Mouse (Mus musculus) adrenal gland, adult (tissue): ENCODE measurements around the gene Vsig8.

ENCODE experiments used
- DNase-seq, 2 experiments: peaks; one replicate each; pipeline ENCODE4 v3.0.0; 2022 to 2023; ENCODE audit warnings: low spot score in 1 of 2; ENCODE audit not compliant: inconsistent age in 2 of 2

Gene Vsig8

DNA sequence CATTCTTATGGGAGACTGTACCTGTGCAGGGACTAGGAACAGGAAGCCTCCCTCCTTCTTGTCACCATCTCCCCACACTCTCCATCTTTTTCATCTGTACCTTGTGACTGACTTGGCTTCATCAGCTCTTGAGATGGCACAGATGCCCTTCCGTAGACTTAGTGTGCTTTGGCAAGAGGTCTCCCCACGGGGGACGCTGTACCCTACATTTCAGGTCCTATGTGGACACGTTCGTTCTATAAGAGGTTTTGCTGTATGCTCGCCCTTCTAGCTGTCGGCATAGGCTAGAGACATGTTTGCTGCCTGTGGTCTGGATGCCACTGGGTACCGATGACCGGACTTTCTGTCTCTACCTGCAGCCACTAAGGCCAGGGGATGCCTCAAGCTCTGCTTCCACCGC, 28.3 kb upstream of the Vsig8 start:
- DNase-seq, result no peak

DNA sequence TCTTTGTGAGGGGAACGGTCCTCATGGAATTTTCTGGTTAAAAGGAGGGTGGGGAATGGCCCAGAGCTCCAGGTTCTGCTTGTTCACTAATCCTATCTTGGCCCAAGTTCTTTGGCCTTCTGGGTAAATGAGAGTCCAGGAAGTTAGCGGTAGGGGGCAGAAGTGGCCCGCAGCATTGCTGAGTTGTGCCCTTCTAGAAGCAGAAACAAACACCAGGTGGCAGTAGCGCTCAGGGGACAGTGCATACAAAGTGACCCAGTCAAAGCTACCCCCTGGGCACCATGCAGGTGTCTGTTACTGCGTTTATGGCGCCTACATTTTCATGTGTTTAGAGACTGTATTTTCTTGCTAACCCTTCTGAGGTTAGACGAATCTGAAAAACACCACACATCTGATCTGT, 27.0 kb upstream of the Vsig8 start:
- peak; percentile 88 to 97 for DNase-seq

DNA sequence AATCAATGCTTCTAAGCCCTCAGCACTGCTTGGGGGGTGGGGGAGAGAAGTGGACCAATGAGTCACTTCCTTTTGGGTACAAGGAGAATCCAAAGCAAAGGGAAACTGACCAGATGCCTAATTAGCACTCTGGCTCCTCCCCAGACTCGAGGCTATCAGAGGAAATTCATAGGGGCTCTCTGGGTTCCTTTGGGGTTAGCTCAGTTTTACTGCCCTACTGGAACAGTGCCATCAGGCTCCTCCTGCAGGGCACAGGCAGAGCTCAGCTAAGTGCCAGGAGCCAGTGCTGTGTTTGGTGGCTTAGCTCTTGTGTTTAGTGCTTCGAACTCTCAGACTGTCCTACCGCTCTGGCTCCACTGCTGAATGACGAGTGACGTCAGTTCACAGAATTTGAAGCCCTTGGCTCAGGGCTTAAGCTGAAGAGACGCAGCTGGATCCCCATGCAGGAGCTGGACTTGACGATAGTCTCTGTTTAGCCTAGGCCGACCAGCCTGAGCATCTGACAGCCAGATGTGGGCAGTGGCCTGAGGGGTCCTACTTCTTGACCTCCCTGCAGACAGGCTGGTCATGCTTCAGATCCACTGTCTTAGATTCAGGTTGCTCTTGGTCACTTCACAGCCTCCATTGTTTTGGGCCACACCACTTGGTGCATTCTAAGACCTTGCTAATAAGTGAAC, 25.1 kb upstream of the Vsig8 start:
- no peak for DNase-seq

DNA sequence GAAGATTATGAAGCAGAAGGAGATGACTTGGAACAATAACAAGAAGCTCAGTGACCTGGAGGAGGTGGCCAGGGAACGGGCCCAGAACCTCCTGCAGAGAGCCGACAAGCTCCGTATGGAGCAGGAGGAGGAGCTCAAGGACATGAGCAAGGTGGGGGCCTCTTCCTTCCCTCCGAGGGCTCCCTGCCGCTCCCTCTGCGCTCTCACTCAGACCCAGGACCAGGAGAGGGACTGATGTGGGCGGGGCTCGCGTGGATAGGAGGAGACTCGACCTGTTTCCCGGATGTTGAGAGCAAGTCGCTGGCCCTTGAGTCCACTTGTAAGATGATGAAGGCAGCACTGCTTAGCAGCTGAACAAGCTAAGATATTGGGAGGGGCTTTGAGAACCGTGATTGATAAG, 23.2 kb upstream of the Vsig8 start:
- DNase-seq, result peak; percentile 25 to 71

DNA sequence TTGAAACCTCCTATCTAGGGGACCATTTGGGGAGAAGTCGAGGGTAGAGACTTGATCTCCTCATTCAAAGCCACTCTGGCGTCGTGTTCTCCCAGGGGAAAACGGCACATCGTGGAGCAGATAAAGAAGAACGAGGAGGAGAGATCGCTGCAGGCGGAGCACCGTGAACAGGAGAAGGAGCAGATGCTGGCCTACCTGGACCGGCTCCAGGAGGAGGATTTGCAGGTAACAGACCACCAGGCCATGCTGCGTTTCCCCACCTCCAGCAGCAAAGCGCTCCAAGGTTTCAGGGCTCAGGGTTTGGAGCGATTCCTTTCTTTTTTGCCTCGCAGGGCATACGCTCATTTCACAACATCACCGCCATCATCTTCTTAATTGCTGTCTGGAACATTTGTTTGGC, 20.6 kb upstream of the Vsig8 start:
- DNase-seq, result no peak

DNA sequence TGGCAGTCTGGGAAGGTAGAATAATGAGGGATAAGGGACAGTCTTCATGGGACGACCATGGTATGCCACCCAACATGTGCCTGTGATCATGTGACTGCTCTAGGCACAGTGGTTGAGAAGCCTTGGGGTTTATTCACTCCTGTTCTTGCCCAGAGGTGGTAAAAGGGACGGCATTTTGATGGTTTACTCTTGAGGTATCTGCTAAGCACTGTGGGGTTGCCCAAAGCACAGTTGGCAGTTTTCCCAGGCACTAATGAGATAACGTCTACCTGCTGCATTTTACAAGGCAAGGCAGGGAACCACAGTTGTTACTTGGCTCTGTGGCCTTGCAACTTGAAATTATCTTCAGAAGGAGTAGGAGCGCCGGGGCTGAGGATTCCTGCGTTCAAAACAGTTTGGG, 15.9 kb upstream of the Vsig8 start:
- no peak for DNase-seq

DNA sequence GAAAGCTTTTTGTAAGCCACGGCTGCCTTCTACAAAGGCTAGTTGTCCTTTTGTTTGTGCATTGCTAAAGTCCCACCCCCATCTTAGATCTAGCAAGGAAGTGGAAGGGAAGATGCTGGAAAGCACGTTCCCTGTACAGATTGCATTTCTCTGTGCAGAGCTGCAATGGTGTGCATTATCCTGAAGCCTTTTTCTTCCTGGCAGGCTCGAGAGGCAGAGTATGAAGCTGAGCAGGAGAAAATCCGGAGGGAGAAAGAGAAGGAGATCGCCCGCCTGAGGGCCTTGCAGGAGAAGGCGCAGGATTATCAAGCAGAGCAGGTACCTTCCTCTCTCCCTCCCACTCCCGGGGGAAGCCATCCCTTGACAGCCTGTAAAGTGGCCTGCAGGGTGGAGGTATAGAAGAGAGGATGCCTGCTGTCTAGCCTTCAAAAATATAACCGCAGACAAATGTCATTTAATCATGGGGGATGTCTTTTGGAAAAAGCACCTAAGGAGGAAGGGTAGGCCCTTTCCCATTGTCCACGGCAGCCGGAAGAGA, 15.4 kb upstream of the Vsig8 start:
- DNase-seq, result no peak

DNA sequence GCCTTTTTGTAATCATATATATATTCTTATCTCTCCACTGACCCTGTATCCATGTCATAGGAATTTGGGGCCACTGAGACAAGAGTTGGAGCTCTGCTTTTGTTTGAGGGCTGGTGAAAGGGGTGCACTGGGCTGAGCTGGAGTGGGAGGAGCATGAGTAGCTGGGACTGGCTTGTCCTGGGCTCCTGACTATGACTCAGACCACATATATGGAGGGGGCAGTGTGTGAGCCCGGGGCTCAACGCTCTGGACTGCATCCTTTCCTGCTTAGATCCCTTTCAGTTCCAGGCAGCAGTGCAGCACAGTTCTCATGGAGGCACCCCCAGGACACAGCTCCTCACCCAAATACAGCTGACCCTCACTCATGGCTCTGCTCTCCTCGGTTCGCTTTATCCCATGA, 9.7 kb upstream of the Vsig8 start:
- no peak for DNase-seq

DNA sequence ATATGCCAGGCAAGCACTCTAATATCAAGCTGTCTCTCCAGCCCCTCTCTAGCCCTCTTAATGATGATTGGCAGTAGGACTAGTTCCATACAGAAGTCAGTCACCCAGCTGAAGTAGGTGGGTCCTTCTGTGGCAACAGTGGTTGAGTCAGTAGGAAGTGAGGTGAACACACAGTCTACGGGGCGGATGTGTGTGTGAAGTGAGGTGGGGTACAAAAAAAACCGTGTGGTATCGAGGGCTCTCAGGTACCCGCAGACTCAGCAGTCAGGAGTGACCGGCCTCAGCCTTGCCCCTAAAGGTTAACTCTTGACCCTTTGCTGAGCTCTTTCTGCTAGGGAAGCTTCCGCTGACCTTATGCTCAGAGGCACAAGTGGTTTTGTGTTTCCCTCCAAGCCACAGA, 7.2 kb upstream of the Vsig8 start:
- peak in 1 of 2 experiments; percentile 16 for DNase-seq

DNA sequence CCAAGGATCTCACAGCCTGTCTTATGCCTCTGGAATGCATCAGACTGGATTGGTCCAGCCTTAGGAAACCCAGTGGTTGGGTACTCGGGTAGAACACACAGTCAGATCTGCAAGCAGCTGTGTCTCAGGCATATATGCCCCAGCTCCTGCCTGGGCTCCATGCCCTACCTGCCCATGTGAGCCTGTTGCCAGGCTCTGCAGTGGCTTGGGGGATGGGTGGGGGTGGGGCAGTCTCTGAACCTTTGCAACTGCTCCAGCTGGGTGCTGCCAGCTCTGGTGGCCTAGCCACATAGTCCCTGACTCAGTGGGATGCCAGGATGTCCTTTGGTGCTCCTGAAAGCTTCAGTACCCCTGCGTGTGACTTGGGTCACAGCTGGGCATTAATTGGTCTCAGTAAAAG, 6.4 kb upstream of the Vsig8 start:
- DNase-seq, result no peak

DNA sequence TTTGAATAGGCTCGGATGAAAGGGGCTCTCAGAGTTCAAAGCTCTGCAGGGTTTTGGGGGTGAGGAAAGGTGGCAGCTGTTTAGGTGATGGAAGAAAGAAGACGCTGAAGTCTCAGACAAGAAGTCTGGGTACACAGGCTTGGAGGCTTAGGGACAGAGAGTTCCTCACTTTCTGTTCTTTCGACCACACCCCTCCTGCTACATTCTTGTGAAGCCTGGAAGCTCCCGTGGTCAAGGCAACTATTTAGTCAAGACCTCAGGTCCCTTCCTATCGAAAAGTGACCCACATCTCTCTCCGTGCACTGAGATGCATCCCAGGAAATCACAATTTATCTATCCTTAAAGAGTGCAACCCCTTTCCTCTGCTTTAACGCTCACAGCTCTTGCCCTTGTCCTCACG, 6.0 kb upstream of the Vsig8 start:
- no peak for DNase-seq

DNA sequence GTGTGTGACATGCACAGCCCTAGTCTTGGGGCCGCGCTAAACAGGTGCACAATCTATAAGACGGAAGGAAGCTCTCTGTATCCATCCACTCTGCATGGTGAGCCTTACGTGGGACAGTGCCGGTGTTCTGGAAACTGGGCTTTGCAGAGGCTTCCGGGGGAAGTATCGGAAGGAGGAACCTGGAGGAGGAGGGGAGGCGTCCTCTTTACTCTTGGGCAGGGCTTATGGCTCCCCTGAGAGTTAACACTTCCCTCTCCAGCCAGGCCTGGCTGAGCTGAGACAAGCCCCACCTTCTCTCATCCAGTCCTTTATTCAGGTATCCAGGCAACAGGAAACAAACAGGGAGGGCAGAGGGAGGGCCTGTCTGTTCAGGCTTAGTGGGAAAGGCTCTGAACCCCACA, 5.2 kb upstream of the Vsig8 start:
- DNase-seq, result peak; percentile 45 to 75

DNA sequence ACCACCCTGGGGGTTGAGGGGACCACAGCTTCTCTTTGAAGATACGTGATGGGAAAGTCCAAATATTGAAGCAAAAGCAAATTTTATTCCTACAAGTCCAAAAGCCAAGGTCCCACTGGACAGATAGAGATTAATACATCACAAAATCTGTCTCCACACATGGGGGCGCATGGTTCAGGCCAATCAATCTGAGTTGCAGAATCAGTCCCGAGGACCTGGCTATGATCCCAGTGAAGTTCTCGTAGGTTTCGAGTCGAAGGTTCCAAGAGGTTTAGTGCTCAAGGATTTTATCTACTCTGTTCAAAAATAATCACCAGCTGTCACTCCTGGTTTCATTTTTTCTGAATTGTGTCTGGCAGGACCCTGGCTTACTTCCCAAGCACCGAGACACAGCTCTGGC, 4.7 kb upstream of the Vsig8 start:
- DNase-seq, result peak in 1 of 2 experiments; percentile 64

DNA sequence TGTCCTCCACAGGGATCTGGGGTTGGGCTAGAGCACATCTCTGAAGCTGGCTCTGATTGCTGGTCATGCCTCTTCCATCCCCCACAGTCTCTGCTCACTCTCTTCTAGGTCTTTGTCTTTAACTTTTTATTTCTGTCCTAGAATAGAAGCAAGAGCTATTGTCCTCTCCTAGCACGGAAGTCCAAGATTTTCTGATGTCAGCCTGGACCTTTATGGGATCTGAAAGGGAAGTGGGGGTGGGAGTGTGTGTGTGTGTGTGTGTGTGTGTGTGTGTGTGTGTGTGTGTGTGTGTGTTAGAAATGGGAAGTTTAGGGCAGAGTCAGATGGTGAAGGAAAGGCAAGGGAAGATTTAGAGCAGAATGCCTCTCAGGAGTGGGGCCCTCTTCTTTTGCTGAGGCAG, 3.1 kb upstream of the Vsig8 start:
- no peak for DNase-seq

DNA sequence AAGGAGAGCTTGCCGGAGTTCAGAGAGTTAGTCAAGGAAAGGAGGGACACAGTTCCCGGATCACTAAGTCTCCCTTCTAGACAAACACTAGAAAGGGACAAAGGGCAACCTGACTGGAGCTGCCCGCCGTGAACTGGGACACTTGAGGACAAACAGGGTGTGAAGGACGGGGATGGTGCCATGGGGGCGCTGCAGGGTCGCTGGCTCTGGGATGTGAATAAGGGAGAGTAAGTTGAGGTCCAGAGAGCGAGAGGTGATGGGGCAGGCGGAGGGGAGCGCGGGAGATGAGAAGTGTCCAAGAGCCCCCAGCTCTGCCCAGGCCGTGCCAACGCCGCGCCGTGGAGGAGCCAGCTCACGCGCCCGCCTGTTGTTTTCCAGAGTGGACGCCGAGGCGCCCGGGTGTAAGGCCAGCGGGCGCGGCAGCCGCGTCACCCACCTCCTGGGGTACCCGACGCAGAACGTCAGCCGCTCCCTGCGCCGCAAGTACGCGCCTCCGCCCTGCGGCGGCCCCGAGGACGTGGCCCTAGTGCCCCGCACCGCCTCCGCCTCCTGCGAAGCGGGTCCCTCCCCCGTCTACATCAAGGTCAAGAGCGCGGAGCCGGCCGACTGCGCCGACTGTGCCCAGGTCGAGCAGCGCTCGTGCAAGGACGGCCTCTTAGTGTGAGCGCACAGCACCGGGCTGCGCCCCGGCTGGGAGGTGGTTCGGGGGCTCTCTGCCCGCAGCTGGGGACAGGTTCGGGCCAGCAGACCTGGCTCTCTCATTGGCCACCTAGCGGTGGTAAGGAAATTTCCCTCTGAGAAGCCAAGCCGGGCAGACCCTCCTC, 7.1 kb downstream of the Vsig8 start:
- DNase-seq, result peak; percentile 81 to 96

DNA sequence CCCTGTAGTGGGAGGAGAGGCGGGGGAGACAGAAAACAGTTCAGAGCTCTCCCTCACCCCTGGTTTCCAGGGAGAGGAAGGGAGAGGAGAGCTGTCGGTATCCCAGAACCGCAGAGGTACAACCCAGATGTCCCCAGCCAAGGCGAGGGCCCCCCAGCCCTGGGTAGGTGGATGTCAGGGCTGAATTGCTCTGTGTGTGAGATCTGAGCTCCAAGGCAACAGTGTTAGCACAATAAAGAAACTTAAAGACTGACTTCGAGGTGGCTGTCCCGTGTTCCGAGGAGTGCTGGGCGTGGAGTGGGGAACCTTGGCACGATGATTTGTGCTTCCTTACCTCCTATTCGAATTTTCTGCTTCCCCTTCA, 7.7 kb downstream of the Vsig8 start:
- no peak for DNase-seq

DNA sequence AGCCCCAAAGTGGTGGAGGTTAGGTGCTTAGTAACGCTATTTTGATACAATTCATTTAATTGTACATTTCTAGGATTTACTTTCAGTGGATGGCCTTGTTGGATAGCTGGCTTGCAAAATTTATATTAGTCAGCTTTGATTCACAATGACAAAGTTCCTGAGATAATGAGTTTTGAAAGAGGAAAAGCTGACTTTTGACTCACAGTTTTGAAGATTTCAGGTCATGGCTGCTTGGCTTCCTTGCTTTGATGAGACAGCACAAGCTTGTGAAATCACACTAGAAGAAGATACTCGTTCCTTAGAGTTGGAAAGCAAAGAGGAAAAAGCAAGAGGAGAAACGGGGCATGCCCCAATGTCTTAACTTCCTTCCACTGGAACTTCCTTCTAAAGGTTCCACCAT, 10.4 kb downstream of the Vsig8 start:
- peak in 1 of 2 experiments; percentile 78 for DNase-seq

DNA sequence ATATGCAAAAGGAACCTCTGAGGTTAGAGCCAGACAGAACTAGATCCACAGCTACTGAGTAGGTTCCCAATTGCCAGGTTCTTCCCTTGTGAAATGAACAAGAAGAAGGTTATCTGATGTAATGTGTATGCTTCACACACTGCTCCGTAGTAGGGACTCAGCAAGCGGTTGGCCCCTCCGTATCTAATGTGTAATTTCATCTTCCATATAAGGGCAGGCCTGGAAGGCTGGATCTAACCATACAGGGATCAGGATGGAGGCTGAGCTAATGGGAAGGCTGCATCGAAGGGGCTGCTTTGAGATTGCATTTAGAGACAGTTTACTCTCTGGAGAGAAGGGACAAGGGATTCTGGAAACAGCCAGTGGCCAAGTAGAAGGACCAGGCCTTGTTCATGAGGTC, 12.0 kb downstream of the Vsig8 start:
- DNase-seq, result no peak

DNA sequence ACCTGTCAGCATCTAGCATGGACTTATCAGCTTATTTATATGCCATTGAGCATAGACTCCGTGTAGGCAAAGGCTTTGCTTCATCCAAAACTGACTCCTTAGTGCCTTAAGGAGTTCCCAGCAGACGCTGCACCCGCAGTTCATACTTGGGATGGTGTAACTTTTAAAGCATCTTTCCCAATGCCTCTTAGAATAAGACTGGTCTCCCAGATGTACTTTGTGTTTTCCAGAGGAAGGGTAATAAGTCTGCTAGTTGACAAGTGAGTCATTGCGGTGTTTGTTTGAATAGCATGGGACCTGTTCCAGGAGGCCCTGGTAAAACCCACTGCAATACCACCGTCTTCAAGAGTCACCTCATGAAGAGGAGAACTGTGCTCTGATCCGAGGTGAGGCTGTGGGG, 24.4 kb downstream of the Vsig8 start:
- peak in 1 of 2 experiments; percentile 77 for DNase-seq

DNA sequence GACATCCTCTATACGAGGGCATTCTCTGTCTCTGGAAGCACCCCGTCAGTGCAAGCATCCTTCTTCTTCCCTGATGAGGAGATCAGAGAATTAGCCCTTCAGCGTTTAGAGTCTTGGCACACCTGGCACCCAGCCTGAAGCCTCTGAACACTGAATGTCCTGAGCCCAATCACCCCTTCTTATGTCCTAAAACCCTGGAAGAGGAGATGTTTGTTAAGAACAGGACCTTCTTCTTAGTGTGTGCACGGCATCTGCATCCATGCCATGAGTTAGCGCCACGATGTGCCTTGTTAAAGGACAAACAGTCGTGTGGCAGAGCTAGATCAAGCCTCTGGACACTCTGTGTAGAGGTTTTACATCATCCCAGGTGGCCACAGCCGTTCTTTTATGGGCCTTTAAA, 26.7 kb downstream of the Vsig8 start:
- DNase-seq, result peak in 1 of 2 experiments; percentile 19

DNA sequence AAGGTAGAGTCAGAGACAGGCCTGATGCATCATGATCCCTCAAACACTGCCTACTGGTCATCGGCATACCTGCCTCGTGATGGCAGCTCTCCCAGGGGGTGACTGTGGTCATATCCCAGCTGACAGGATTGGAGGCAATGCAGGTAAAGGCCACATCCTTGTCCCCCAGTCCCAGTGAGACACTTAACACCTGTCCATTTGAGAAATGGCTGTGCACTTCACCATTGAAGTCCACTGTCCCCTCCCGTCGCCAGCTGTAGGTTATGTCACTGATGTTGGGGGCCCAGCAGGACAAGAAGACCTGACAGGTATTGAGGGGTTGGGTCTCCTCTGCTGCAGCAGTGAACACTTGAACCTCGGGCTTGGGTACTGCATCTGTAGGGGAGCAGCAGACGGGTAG, 28.5 kb downstream of the Vsig8 start:
- peak in 1 of 2 experiments; percentile 15 for DNase-seq

DNA sequence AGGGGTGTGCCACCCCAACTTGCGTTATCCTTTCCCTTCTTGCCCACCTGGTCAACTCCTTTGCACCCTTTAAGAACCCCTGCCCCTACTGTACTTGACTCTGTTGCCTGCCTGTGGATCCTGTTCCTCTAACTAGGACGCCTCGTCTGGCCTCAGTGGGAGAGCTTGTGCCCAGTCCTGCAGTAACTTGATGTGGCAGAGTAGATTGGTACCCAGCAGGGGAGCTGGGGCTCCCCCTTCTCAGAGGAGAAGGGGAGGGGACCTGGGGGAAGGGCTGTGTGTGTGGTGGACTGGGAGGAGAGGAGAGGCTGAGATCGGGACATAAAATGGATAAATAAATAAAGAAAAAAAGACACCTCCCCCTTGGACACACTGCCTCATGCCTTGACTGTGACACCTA, 29.3 kb downstream of the Vsig8 start:
- peak in 1 of 2 experiments; percentile 15 for DNase-seq
